Mouse (Mus musculus) lung, postnatal 4 days (tissue): ENCODE results near the gene Ccl12.

Experiments
- DNase-seq, 2 experiments: peaks; one replicate each; pipeline ENCODE4 v3.0.0; 2021

Ccl12 gene

DNA sequence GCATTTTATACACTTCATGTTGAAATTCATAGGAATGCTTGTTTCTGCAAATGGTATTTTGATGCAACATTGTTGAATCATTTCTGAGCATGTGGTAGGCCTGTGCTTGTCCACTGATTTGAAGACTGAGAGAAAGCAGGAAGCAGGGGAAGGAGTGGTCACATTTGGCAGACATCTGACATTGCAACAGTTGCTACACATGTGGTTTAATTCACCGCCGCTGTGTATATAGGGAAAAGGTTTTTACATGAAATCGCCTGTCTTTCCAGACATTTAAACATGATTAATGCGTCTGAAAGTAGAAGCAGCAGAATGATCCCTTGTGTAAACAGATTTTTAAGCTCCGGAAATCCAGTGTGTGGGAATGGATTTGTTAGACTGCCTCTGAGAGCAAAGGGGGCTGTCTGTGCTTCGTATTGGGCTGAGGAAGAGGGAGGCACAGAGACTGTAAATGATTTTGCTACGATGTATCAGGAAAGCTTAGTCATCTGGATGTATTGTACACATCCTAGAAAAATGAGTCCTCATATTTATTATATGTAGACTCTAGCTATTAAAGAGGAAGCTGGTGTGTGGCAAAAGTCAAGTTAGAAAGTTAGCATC lies 37.9 kb downstream of the Ccl12 start:
- peak; percentile 15 to 39 for DNase-seq
